Mouse (Mus musculus) hindbrain, embryonic 11.5 days (tissue): ENCODE measurements around the gene Mef2a. TPM values are rescaled to one million over a fixed set of nuclear protein-coding genes. Genes with fewer than 3 reads are reported as not detected.

Source experiments
- ATAC-seq: fragments of 200-750 bp; cut with Nextera tagmentation; 2 replicates; pipeline ENCODE4 v1.8.0; 2017; ENCODE audit warnings: mild to moderate bottlenecking, moderate TSS enrichment, moderate library complexity; ENCODE audit not compliant: low FRiP score
- DNase-seq: peaks from one replicate; pipeline ENCODE4 v3.0.0-alpha.2; 2015; ENCODE audit warnings: low spot score
- H3K27ac ChIP-seq: fragments of 300-500 bp; sonication (generic); 2 replicates; pipeline ENCODE4 v1.5.1; 2014; ENCODE audit warnings: mild to moderate bottlenecking, low read depth, low read length
- H3K27me3 ChIP-seq: fragments of 300-500 bp; sonication (generic); 2 replicates; pipeline ENCODE4 v1.6.1; 2014; ENCODE audit warnings: mild to moderate bottlenecking, low read length, moderate library complexity, mixed read lengths; ENCODE audit not compliant: control insufficient read depth, insufficient read depth
- H3K36me3 ChIP-seq: fragments of 300-500 bp; sonication (generic); 2 replicates; pipeline ENCODE4 v1.6.1; 2014; ENCODE audit warnings: mild to moderate bottlenecking, low read length, moderate library complexity, mixed read lengths; ENCODE audit not compliant: control insufficient read depth, insufficient read depth
- H3K4me1 ChIP-seq: fragments of 300-500 bp; sonication (generic); replicated peaks from 2 replicates; pipeline ENCODE4 v1.6.1; 2014; ENCODE audit warnings: low read length, mixed read lengths; ENCODE audit not compliant: control insufficient read depth, insufficient read depth
- H3K4me2 ChIP-seq: fragments of 300-500 bp; sonication (generic); replicated peaks from 2 replicates; pipeline ENCODE4 v1.6.1; 2014; ENCODE audit warnings: mild to moderate bottlenecking, low read depth, low read length
- H3K4me3 ChIP-seq: fragments of 300-500 bp; sonication (generic); 2 replicates; pipeline ENCODE4 v1.5.1; 2014; ENCODE audit warnings: low read depth, low read length
- H3K9ac ChIP-seq: fragments of 300-500 bp; sonication (generic); 2 replicates; pipeline ENCODE4 v1.6.1; 2014; ENCODE audit warnings: low read depth, low read length
- H3K9me3 ChIP-seq: fragments of 300-500 bp; sonication (generic); 2 replicates; pipeline ENCODE4 v1.6.1; 2016; ENCODE audit warnings: low read length; ENCODE audit not compliant: control insufficient read depth
- WGBS: fragments of 180-500 bp; shearing (Covaris S2); extraction: QIAGEN DNeasy Blood & Tissue Kit; methylation state at CpG from one replicate; pipeline ENCODE4 v1.1.7; 2014; 5-methylcytosine and 5-hydroxymethylcytosine counted together
- polyA plus RNA-seq: library from polyadenylated mRNA; unstranded; fragments of >200 nt; fragmentation: Nextera tagmentation; extraction: Ambion mirVana; gene quantifications from 2 replicates; pipeline ENCODE4 v1.2.1, GENCODE M21; 2014

Gene Mef2a
- 29.3 and 32.3 TPM in 2 replicates for polyA plus RNA-seq

DNA sequence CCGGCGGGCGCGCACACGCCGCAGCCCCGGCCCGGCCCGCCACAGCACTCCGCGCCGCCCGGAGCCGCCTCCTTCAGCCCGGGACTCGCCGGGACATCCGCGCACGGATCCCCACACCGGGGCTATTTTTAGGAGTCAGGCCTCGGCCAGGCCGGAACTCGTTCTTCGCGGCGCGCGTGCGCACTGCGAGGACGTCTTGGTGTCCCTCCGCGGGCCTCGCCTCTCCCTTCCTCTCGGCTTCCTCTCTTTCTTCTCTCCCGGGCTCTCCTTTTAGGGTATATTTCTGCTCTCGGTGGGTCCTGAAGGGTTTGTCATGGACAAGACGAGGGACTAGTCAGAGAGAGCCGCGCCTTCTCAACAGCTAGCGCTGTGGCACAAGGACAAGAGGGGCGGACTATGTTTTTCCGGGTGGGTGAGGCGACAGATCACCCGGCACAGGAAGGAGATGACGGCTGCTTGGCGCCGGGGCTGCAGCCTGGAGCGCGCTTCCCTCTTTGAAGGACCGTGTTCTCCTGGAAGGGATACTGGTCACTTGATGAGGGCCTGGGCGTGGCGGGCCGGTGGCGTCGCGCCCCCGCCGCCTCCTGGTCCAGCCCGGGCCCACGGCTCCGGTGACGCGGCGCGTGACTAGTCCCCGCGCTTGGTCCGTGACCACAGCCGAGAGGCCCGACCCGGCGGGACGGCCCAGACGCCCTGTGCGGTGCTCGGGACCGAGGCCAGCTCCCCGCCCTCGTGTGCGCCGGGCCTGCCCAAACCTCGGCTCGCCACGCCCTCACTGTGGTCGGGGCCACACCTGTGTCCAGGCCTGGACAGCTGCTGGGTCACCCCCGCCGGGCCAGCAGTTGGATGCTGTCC lies at the start of gene Mef2a:
Gene Mef2a, minus strand, starts transcription at position 130 of the 855 bp plus-strand sequence.
- Histone ChIP-seq H3K36me3 (no peaks in the 10 kb centered on the region), H3K9me3 (no peaks in the 10 kb centered on the region), H3K4me1 (no peaks in the 10 kb centered on the region; the same call in 1 of the 2 replicates), H3K27me3 (no peaks in the 10 kb centered on the region), H3K27ac (peak within 1 kb of the TSS; percentile 99), H3K4me2 (peak within 1 kb of the TSS; percentile 97), H3K9ac (peak within 1 kb of the TSS; percentile 95), H3K4me3 (peak within 1 kb of the TSS; percentile 78)
- under 1% methylated on average over 76 of the region's 89 CpGs for WGBS
- ATAC-seq (peak; percentile 94), DNase-seq (peak; percentile 96)

DNA sequence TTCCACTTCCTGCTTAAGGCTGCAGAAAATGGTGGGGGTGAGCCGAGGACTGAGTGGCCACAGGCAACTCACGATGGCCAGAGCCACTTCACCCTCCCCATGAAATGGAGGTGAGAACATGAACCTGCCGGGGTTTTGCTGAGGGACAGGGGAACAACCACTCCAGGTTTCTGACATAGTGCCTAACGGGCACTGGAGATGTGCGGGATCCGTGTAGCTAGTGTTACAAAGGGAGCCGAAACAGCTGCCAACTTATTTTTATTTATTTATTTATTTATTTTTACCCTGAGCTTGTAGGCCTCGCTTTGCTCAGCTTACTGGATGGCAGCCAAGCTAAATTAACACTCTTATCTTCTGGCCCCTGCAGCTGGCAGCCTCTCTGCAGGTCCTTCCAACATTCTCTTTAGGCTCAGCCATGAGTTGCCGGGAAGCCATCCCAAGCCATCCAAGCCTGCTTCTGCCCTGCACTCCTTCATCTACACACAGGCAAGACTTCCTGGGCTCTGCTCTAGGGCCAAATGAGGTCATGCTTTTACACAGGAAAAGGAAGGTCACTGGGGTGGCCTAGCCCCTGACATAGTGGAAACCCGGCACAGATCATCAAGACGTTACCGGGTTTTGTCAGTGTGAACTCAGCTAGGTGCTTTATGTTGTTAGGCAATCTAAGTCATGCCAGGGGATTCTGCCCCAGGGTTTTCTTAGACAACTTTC lies 49.0 kb upstream of the Mef2a start:
- H3K9ac ChIP-seq, result no peak overlapping the region
- no peak for DNase-seq
- H3K4me3 ChIP-seq, result no peak overlapping the region
- no peaks in the 10 kb centered on the region for H3K27me3 ChIP-seq
- H3K36me3 ChIP-seq, result no peaks in the 10 kb centered on the region
- H3K4me1 ChIP-seq, result no peaks in the 10 kb centered on the region
- no peak overlapping the region for H3K27ac ChIP-seq
- no peaks in the 10 kb centered on the region for H3K9me3 ChIP-seq
- H3K4me2 ChIP-seq, result no peak overlapping the region
- ATAC-seq, result no peak
- 81% methylated on average over 12 of the region's 12 CpGs for WGBS

GRCm38 (mm10) chr7:67421088-67421475 lies 48.4 kb upstream of the Mef2a start:
- no peak overlapping the region for H3K4me2 ChIP-seq
- H3K9ac ChIP-seq, result no peak overlapping the region
- no peaks in the 10 kb centered on the region for H3K4me1 ChIP-seq
- H3K27me3 ChIP-seq, result no peaks in the 10 kb centered on the region
- DNase-seq, result no peak
- H3K36me3 ChIP-seq, result no peaks in the 10 kb centered on the region
- no peaks in the 10 kb centered on the region for H3K9me3 ChIP-seq
- H3K4me3 ChIP-seq, result no peak overlapping the region
- no peak overlapping the region for H3K27ac ChIP-seq
- whole genome bisulfite sequencing, result 63% methylated on average over 3 of the region's 3 CpGs
- no peak for ATAC-seq

DNA sequence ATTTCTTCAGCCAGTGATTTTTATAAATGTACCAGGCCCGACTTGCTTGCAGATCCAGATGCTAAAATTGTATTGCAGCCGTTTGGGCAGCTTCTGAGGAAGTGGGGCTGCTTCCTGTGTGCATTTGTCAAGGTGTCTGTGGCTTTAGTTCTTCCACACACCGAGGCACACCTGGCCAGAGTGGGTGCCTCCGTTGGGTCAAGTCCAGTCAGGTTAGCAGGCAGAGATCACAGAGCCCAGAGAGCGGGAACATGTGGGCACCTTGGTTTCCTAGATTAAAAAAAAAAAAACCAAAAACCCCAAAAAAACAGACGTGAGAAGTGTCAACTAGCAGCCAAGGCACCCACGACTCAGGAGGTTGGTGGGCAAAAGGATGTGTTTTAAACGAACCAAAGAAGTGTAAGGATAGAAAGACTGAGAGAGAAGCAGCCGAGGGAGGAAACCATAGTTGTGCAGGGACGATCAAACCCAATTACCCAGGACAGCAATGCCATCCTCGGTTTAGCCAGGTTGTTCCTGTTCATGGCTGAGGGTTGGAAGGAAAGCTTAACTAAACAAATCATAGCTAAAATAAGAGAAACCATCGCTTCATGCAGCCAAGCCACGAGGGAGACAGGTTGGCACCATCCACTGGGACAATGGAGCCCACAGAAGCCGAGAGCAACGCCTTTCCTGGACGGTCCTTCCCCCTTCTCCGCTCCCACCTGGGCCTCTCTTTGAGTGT lies 47.1 kb upstream of the Mef2a start:
- DNase-seq (no peak), ATAC-seq (no peak)
- Histone ChIP-seq H3K27ac (no peak overlapping the region), H3K36me3 (no peaks in the 10 kb centered on the region), H3K4me1 (no peaks in the 10 kb centered on the region), H3K9me3 (no peaks in the 10 kb centered on the region), H3K27me3 (no peaks in the 10 kb centered on the region), H3K4me2 (no peak overlapping the region), H3K9ac (no peak overlapping the region), H3K4me3 (no peak overlapping the region)
- 88% methylated on average over 17 of the region's 17 CpGs for whole genome bisulfite sequencing

GRCm38 (mm10) chr7:67418122-67418521 lies 45.5 kb upstream of the Mef2a start:
- WGBS, result 93% methylated on average over 5 of the region's 5 CpGs
- H3K27me3 ChIP-seq, result no peaks in the 10 kb centered on the region
- H3K9ac ChIP-seq, result no peak overlapping the region
- no peaks in the 10 kb centered on the region for H3K36me3 ChIP-seq
- no peak overlapping the region for H3K4me2 ChIP-seq
- no peak overlapping the region for H3K27ac ChIP-seq
- DNase-seq (no peak), ATAC-seq (no peak)
- H3K9me3 ChIP-seq, result no peaks in the 10 kb centered on the region
- H3K4me1 ChIP-seq, result no peaks in the 10 kb centered on the region
- no peak overlapping the region for H3K4me3 ChIP-seq

DNA sequence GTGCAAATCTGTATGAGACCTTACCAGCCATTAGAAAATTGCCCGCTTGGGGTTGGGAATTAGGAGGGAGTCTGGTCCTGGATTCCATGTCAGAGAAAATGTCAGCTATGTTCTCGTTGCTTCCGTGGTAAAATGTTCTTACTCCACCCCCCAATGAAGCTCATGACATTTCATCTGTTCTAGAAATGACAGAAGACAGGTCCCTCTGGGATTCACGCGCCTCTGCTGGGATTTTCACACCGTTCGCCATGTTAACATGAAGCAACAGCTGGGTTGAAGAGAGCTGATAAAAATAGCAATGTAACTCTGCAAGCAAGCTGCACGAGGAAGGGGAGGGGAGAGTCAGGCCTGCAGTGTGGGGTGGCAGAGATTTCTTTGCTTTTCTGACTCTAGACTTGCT lies 42.1 kb upstream of the Mef2a start:
- 74% methylated on average over 8 of the region's 8 CpGs for WGBS
- H3K9ac ChIP-seq, result no peak overlapping the region
- no peaks in the 10 kb centered on the region for H3K27me3 ChIP-seq
- ATAC-seq, result no peak
- no peak overlapping the region for H3K4me2 ChIP-seq
- H3K4me1 ChIP-seq, result no peaks in the 10 kb centered on the region
- no peaks in the 10 kb centered on the region for H3K36me3 ChIP-seq
- H3K4me3 ChIP-seq, result no peak overlapping the region
- no peaks in the 10 kb centered on the region for H3K9me3 ChIP-seq
- no peak overlapping the region for H3K27ac ChIP-seq
- DNase-seq, result no peak

- Histone ChIP-seq H3K27me3 (no peaks in the 10 kb centered on the region), H3K4me2 (no peak overlapping the region), H3K4me1 (no peaks in the 10 kb centered on the region), H3K27ac (no peak overlapping the region), H3K9ac (no peak overlapping the region), H3K9me3 (no peaks in the 10 kb centered on the region), H3K36me3 (no peaks in the 10 kb centered on the region), H3K4me3 (no peak overlapping the region)
- 74% methylated on average over 10 of the region's 10 CpGs for WGBS
- no peak for DNase-seq
- ATAC-seq, result no peak
These were observed 40.0 kb upstream of the Mef2a start for GRCm38 (mm10) chr7:67412686-67413085.

- Histone ChIP-seq H3K4me2 (no peak overlapping the region), H3K4me1 (no peaks in the 10 kb centered on the region), H3K9ac (no peak overlapping the region), H3K36me3 (no peaks in the 10 kb centered on the region), H3K4me3 (no peak overlapping the region), H3K9me3 (no peaks in the 10 kb centered on the region), H3K27me3 (no peaks in the 10 kb centered on the region), H3K27ac (no peak overlapping the region)
- DNase-seq (no peak), ATAC-seq (no peak)
- WGBS, result 75% methylated on average over 2 of the region's 2 CpGs
These were observed 34.4 kb upstream of the Mef2a start for GRCm38 (mm10) chr7:67407019-67407418.
